Mouse (Mus musculus) stomach, embryonic 16.5 days (tissue): ENCODE results near the gene Myl6. TPM values are rescaled to one million over a fixed set of nuclear protein-coding genes. Genes with fewer than 3 reads are reported as not detected.
"Not testable (repeated sequence)": the region's sequence is repeated elsewhere in the genome, so short reads cannot be mapped to it uniquely, and the experiment has no call there.

ENCODE experiments used
- ATAC-seq: fragments of 200-750 bp; cut with Nextera tagmentation; 2 replicates; pipeline ENCODE4 v1.8.0; 2017; ENCODE audit warnings: moderate number of reproducible peaks, moderate TSS enrichment; ENCODE audit not compliant: insufficient read depth, low FRiP score
- H3K27ac ChIP-seq: fragments of 300-500 bp; sonication (generic); 2 replicates; pipeline ENCODE4 v1.5.1; 2014; ENCODE audit warnings: low read length
- H3K27me3 ChIP-seq: fragments of 300-500 bp; sonication (generic); 2 replicates; pipeline ENCODE4 v1.6.1; 2014; ENCODE audit warnings: low read length, control low read depth, mixed read lengths; ENCODE audit not compliant: control insufficient read depth, insufficient read depth
- H3K36me3 ChIP-seq: fragments of 300-500 bp; sonication (generic); 2 replicates; pipeline ENCODE4 v1.6.1; 2014; ENCODE audit warnings: low read length; ENCODE audit not compliant: control insufficient read depth, insufficient read depth
- H3K4me1 ChIP-seq: fragments of 300-500 bp; sonication (generic); 2 replicates; pipeline ENCODE4 v1.6.1; 2014; ENCODE audit warnings: low read length, control low read depth, mixed read lengths; ENCODE audit not compliant: control insufficient read depth, insufficient read depth
- H3K4me2 ChIP-seq: fragments of 300-500 bp; sonication (generic); 2 replicates; pipeline ENCODE4 v1.6.1; 2014; ENCODE audit warnings: low read depth, low read length, mixed read lengths
- H3K4me3 ChIP-seq: fragments of 300-500 bp; sonication (generic); replicated peaks from 2 replicates; pipeline ENCODE4 v1.5.1; 2014; ENCODE audit warnings: mild to moderate bottlenecking, low read length
- H3K9ac ChIP-seq: fragments of 300-500 bp; sonication (generic); 2 replicates; pipeline ENCODE4 v1.6.1; 2014; ENCODE audit warnings: low read length
- H3K9me3 ChIP-seq: fragments of 300-500 bp; sonication (generic); replicated peaks from 2 replicates; pipeline ENCODE4 v1.6.1; 2016; ENCODE audit warnings: low read length, control low read depth; ENCODE audit not compliant: control insufficient read depth
- WGBS: fragments of 180-500 bp; shearing (Covaris S2); extraction: QIAGEN DNeasy Blood & Tissue Kit; methylation state at CpG from one replicate; pipeline ENCODE4 v1.1.7; 2014; 5-methylcytosine and 5-hydroxymethylcytosine counted together
- polyA plus RNA-seq: library from polyadenylated mRNA; unstranded; fragments of >200 nt; fragmentation: Nextera tagmentation; extraction: Ambion mirVana; gene quantifications from 2 replicates; pipeline ENCODE4 v1.2.1, GENCODE M21; 2015

Myl6 gene
- polyA plus RNA-seq, 1 experiment from 2014 or later, result 2,126 TPM

DNA sequence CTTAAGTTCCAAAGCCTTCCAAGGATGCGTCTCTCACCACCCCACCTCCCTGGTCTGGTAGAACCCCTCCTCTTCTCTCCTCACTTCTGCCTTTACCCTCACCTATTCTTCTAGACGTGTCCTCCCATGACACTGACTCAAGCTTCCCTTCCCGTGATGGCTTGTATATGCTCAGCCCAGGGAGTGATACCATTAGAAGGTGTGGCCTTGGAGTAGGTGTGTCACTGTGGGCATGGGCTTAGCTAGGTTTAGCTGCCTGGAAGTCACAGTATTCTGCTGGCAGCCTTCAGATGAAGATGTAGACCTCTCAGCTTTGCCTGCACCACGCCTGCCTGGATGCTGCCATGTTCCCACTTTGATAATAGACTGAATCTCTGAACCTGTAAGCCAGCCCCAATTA, 21.1 kb upstream of the Myl6 start:
- no peak overlapping the region for H3K4me3 ChIP-seq
- 77% methylated on average over 4 of the region's 4 CpGs for WGBS
- H3K9ac ChIP-seq, result no peak overlapping the region
- no peak overlapping the region for H3K4me2 ChIP-seq
- peaks cover 6% of the 10 kb centered on the region; the same call in 1 of the 2 replicates for H3K36me3 ChIP-seq
- no peak overlapping the region for H3K27ac ChIP-seq
- ATAC-seq, result no peak
- H3K4me1 ChIP-seq, result no peaks in the 10 kb centered on the region
- H3K27me3 ChIP-seq, result no peaks in the 10 kb centered on the region
- H3K9me3 ChIP-seq, result no peaks in the 10 kb centered on the region

DNA sequence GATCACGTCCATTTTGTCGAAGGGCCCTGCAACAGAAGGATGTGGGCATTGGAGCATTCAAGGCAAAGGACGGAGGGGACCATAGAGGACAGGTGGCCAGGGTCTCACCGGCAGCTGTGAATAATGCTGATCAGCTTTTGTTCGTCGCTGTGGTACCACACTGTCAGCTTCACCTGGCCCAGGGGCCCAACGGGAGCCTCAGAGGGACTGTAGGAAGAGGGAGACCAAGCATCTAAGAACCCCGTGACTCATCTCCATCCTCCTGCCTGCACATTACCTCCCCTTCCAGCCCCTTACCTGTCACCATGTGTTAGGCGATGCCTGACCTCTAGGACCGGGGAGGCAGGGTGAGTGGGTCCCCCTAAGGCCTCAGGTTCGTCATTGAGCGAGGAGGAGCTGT, 17.8 kb upstream of the Myl6 start:
- H3K9me3 ChIP-seq, result no peaks in the 10 kb centered on the region

DNA sequence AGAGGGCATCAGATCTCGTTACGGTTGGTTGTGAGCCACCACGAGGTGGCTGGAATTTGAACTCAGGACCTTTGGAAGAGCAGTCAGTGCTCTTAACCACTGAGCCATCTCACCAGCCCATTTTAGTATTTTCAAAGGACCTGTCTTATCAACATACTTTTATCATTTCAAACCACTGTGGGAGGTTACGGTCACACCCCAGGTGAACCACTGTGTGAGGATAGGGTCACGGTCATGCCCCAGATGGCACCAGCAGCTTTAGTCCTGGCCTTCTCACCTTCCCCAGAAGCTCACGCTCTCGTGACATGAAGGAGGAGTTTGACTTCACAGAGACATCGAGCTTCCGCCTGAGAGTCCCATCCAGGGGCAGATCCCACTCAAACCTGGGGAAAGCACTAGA, 17.2 kb upstream of the Myl6 start:
- WGBS, result 85% methylated on average over 9 of the region's 9 CpGs
- ATAC-seq, result no peak
- no peaks in the 10 kb centered on the region for H3K4me1 ChIP-seq
- no peaks in the 10 kb centered on the region for H3K27me3 ChIP-seq
- H3K36me3 ChIP-seq, result no peaks in the 10 kb centered on the region
- no peak overlapping the region for H3K9ac ChIP-seq
- no peaks in the 10 kb centered on the region for H3K9me3 ChIP-seq
- H3K27ac ChIP-seq, result no peak overlapping the region
- H3K4me2 ChIP-seq, result no peak overlapping the region
- no peak overlapping the region for H3K4me3 ChIP-seq

More for the DNA sequence above, 17.8 kb upstream of the Myl6 start:
- Histone ChIP-seq H3K36me3 (no peaks in the 10 kb centered on the region), H3K9ac (no peak overlapping the region), H3K27ac (no peak overlapping the region), H3K4me1 (no peaks in the 10 kb centered on the region), H3K27me3 (no peaks in the 10 kb centered on the region), H3K4me2 (no peak overlapping the region), H3K4me3 (no peak overlapping the region)
- ATAC-seq, result no peak
- 83% methylated on average over 12 of the region's 12 CpGs for WGBS

DNA sequence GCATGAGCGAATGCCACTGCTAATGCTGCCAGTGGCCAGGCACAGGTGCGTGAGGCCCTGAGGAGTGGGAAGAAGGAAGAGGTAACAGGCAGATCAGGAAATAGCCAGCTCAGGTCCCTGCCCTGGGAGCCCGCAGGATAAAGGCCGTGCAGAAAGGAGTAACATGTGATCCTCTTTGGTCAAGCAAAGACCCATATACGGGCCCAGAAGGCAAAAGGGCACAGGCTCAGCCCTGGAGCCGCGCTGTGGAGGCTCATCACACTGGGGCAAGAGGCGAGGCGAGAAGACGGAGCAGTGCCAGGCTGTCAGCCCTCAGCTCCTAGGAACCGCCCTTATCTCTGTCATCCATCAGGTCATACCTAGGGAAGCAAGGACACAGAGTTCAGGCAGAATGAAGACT, 16.4 kb upstream of the Myl6 start:
- Histone ChIP-seq H3K9me3 (no peaks in the 10 kb centered on the region), H3K4me1 (no peaks in the 10 kb centered on the region), H3K4me2 (no peak overlapping the region), H3K4me3 (no peak overlapping the region), H3K36me3 (no peaks in the 10 kb centered on the region), H3K9ac (no peak overlapping the region), H3K27ac (no peak overlapping the region), H3K27me3 (no peaks in the 10 kb centered on the region)
- no peak for ATAC-seq
- WGBS, result 87% methylated on average over 11 of the region's 11 CpGs

DNA sequence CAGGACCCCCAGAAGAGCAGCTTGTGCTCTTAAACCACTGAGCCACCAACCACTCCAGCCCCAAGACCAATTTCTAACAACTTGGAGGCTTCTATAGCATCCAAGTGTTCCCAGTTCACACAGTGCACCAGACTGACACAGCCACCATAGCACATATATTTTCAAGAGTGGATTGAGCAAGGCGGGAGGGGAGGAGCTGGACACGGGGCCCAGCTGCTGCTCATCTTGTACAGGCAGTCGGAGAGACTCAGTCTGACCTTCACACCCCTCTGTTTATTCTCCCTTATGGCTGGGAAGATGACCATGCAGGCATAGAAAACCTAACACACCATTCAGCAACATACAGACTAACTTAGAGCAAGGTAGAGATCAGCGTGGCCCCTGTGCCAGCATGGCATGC, 15.9 kb upstream of the Myl6 start:
- no peaks in the 10 kb centered on the region for H3K9me3 ChIP-seq
- H3K4me1 ChIP-seq, result peaks cover 4% of the 10 kb centered on the region
- no peak for ATAC-seq
- no peak overlapping the region for H3K4me2 ChIP-seq
- H3K27ac ChIP-seq, result no peak overlapping the region
- no peaks in the 10 kb centered on the region for H3K36me3 ChIP-seq
- WGBS, result 56% methylated on average over 4 of the region's 4 CpGs
- H3K4me3 ChIP-seq, result no peak overlapping the region
- H3K9ac ChIP-seq, result no peak overlapping the region
- H3K27me3 ChIP-seq, result no peaks in the 10 kb centered on the region

DNA sequence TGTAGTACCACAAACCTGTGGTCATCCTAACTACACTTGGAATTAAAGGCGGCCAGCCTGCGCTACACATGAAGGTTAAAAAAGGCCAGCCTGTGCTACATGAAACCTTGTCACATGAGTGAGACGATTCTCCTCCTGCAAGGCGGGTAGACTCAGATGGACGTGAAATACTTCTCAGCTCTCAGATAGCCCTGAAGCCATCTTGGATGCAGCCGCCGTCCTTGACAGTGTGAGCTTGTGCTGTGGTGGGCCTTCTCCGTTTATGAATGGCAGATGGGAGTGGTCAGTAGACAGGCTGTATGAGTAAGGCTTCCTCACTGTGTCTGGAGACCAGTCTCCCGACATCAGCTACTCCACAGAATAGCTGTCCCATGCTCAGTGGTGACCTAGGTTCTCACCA, 15.3 kb upstream of the Myl6 start:
- no peaks in the 10 kb centered on the region for H3K27me3 ChIP-seq
- 87% methylated on average over 9 of the region's 9 CpGs for WGBS

DNA sequence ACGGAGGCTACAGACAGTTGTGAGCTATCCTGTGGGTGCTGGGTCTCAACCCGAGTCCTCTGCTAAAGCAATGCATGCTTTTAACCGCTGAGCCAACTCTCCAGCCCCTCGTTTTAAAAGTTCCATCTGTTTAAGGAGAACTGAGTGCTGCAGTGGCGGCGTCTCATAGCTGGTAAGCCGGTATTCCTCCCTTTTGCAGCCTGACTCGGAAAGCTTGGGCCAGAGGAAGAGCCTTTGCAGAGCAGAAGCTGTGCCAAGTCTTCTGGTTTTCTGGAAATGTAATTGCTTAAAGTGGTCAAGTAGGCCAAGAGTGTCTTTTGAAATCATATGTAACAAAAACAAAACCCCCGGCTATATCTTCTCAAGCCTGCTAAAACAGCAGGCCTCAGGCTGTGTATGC, 14.3 kb upstream of the Myl6 start:
- Histone ChIP-seq H3K27ac (peak overlapping the region; percentile 46), H3K4me3 (no peak overlapping the region), H3K36me3 (no peaks in the 10 kb centered on the region), H3K4me2 (no peak overlapping the region), H3K27me3 (no peaks in the 10 kb centered on the region), H3K9ac (no peak overlapping the region), H3K9me3 (no peaks in the 10 kb centered on the region), H3K4me1 (peaks cover 9% of the 10 kb centered on the region)
- WGBS, result 58% methylated on average over 9 of the region's 9 CpGs
- ATAC-seq, result no peak

More for the DNA sequence above, 15.3 kb upstream of the Myl6 start:
- no peaks in the 10 kb centered on the region for H3K9me3 ChIP-seq
- ATAC-seq, result no peak
- H3K4me2 ChIP-seq, result no peak overlapping the region
- H3K27ac ChIP-seq, result peak overlapping the region; percentile 7; the same call in 1 of the 2 replicates
- H3K9ac ChIP-seq, result no peak overlapping the region
- H3K4me3 ChIP-seq, result no peak overlapping the region
- H3K4me1 ChIP-seq, result peaks cover 9% of the 10 kb centered on the region
- no peaks in the 10 kb centered on the region for H3K36me3 ChIP-seq

DNA sequence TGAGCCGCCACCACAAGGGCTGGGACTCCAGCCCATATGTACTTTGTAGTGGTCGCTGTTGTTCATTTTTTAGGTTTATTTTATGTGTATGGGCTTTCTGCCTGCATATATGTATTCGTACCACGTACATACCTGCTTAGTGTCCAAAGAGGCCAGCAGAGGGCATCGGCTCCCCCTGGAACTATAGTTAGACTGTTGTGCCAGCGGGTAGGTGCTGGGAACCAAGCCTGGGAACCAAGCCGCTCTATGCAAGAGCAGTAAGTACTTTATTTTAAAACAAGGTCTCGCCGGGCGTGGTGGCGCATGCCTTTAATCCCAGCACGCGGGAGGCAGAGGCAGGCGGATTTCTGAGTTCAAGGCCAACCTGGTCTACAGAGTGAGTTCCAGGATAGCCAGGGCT, 12.0 kb upstream of the Myl6 start:
- WGBS, result 96% methylated on average over 14 of the region's 14 CpGs
- H3K4me2 ChIP-seq, result no peak overlapping the region

DNA sequence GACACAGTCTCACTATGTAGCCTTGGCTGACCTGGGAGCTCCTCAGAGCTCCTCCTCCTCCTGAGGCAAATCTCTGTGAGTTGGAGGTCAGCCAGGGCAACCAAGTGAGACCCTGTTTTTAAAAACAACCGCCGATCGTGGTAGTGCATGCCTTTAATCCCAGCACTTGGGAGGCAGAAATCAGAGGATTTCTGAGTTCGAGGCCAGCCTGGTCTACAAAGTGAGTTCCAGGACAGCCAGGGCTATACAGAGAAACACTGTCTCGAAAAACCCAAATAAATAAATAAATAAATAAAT, 11.4 kb upstream of the Myl6 start:
- WGBS, result 80% methylated on average over 5 of the region's 5 CpGs
- not testable (repeated sequence) for H3K36me3 ChIP-seq, ATAC-seq, H3K9ac ChIP-seq, H3K4me2 ChIP-seq, H3K4me1 ChIP-seq, H3K9me3 ChIP-seq, H3K27me3 ChIP-seq, H3K4me3 ChIP-seq, H3K27ac ChIP-seq

More for the DNA sequence above, 12.0 kb upstream of the Myl6 start:
- no peak for ATAC-seq
- Histone ChIP-seq H3K9me3 (no peaks in the 10 kb centered on the region), H3K4me3 (no peak overlapping the region), H3K27ac (no peak overlapping the region), H3K9ac (no peak overlapping the region), H3K36me3 (no peaks in the 10 kb centered on the region), H3K4me1 (peaks cover 9% of the 10 kb centered on the region), H3K27me3 (no peaks in the 10 kb centered on the region)
